Mouse (Mus musculus) mesoderm, embryonic 11.5 days (tissue): ENCODE measurements at regions not wholly inside any gene's neighbourhood (a gene's known extent, or its start where the extent isn't known, plus 50 kb on each side); places are given as distances from the start of the nearest gene placed in this dataset.

Source experiments
- DNase-seq: peaks from one replicate; pipeline ENCODE4 v3.0.0-alpha.2; 2012; ENCODE audit warnings: low read depth, low spot score

GRCm38 (mm10) chr12:95054887-95055286, 637.1 kb upstream of the Flrt2 start:
- no peak for DNase-seq

- DNase-seq, result no peak
These were observed 635.1 kb upstream of the Flrt2 start for GRCm38 (mm10) chr12:95056926-95057325.

- no peak for DNase-seq
These were observed 632.6 kb upstream of the Flrt2 start for GRCm38 (mm10) chr12:95059396-95059795.

- no peak for DNase-seq
These were observed 619.7 kb upstream of the Flrt2 start for GRCm38 (mm10) chr12:95072307-95072706.

- DNase-seq, result no peak
These were observed 572.6 kb upstream of the Flrt2 start for GRCm38 (mm10) chr12:95119223-95119952.

- peak; percentile 15 for DNase-seq
These were observed 559.2 kb upstream of the Flrt2 start for GRCm38 (mm10) chr12:95132804-95133203.

GRCm38 (mm10) chr12:95133482-95133881, 558.5 kb upstream of the Flrt2 start:
- no peak for DNase-seq

GRCm38 (mm10) chr12:95138167-95138566, 553.9 kb upstream of the Flrt2 start:
- DNase-seq, result no peak

- DNase-seq, result no peak
These were observed 521.0 kb upstream of the Flrt2 start for GRCm38 (mm10) chr12:95171051-95171450.

- DNase-seq, result no peak
These were observed 518.1 kb upstream of the Flrt2 start for GRCm38 (mm10) chr12:95173810-95174402.

- DNase-seq, result no peak
These were observed 489.5 kb upstream of the Flrt2 start for GRCm38 (mm10) chr12:95202486-95202885.

GRCm38 (mm10) chr12:95205081-95205480, 486.9 kb upstream of the Flrt2 start:
- no peak for DNase-seq

GRCm38 (mm10) chr12:95239158-95239779, 452.8 kb upstream of the Flrt2 start:
- DNase-seq, result peak; percentile 25

- no peak for DNase-seq
These were observed 424.8 kb upstream of the Flrt2 start for GRCm38 (mm10) chr12:95267187-95267586.

- DNase-seq, result no peak
These were observed 386.6 kb upstream of the Flrt2 start for GRCm38 (mm10) chr12:95305386-95305785.

GRCm38 (mm10) chr12:95315151-95315750, 376.8 kb upstream of the Flrt2 start:
- no peak for DNase-seq

- no peak for DNase-seq
These were observed 375.2 kb upstream of the Flrt2 start for GRCm38 (mm10) chr12:95316820-95317219.

- no peak for DNase-seq
These were observed 370.3 kb upstream of the Flrt2 start for GRCm38 (mm10) chr12:95321693-95322092.

GRCm38 (mm10) chr12:95329666-95330065, 362.4 kb upstream of the Flrt2 start:
- peak; percentile 12 for DNase-seq

GRCm38 (mm10) chr12:95347786-95348185, 344.2 kb upstream of the Flrt2 start:
- DNase-seq, result no peak

- no peak for DNase-seq
These were observed 336.9 kb upstream of the Flrt2 start for GRCm38 (mm10) chr12:95355151-95355550.

- peak; percentile 74 for DNase-seq
These were observed 307.6 kb upstream of the Flrt2 start for GRCm38 (mm10) chr12:95384248-95384964.
